Mouse (Mus musculus): ENCODE data around the gene Mctp2.

GRCm38 (mm10) chr7:72342822-72343221 lies 36.4 kb upstream of the Mctp2 start:
- TF ChIP-seq CTCF (IDR thresholded peaks at IDR 0.05; ENCODE audit: insufficient read depth, low read depth, low read length): no peak
- TF ChIP-seq POLR2A (IDR thresholded peaks at IDR 0.05; ENCODE audit: insufficient read depth, low read depth, low read length): no peak

Data from olfactory bulb, adult 2 months (tissue).